Mouse (Mus musculus) kidney, adult 2 months (tissue): ENCODE measurements around the gene Snx29. TPM values are rescaled to one million over a fixed set of nuclear protein-coding genes. Genes with fewer than 3 reads are reported as not detected.
"Not testable (repeated sequence)": the region's sequence is repeated elsewhere in the genome, so short reads cannot be mapped to it uniquely, and the experiment has no call there.

Experiments used
- DNase-seq: peaks from one replicate; pipeline ENCODE4 v3.0.0; 2021
- H3K27ac ChIP-seq: fragments of 200-500 bp; 2 replicates; pipeline ENCODE4 v1.5.1; 2012; ENCODE audit warnings: low read depth, low read length, control low read depth, inconsistent platforms; ENCODE audit not compliant: insufficient read depth
- H3K27me3 ChIP-seq: fragments of 200-500 bp; replicated peaks from 2 replicates; pipeline ENCODE4 v1.6.1; 2012; ENCODE audit warnings: mild to moderate bottlenecking, moderate library complexity, low read length, inconsistent platforms; ENCODE audit not compliant: control insufficient read depth, insufficient read depth
- H3K36me3 ChIP-seq: fragments of 200-500 bp; 2 replicates; pipeline ENCODE4 v1.6.1; 2012; ENCODE audit warnings: mild to moderate bottlenecking, moderate library complexity, low read length, inconsistent platforms; ENCODE audit not compliant: control insufficient read depth, insufficient read depth
- H3K4me1 ChIP-seq: fragments of 200-500 bp; 2 replicates; pipeline ENCODE4 v1.6.1; 2011; ENCODE audit warnings: low read length; ENCODE audit not compliant: control insufficient read depth, insufficient read depth
- H3K4me3 ChIP-seq: fragments of 200-500 bp; 2 replicates; pipeline ENCODE4 v1.5.1; 2011; ENCODE audit warnings: mild to moderate bottlenecking, low read depth, low read length, control low read depth; ENCODE audit not compliant: insufficient read depth
- CTCF ChIP-seq: fragments of 200-500 bp; conservative IDR thresholded peaks from 2 replicates; pipeline ENCODE4 v1.5.1; 2011; ENCODE audit warnings: low read depth, mild to moderate bottlenecking, control low read depth, low read length, moderate library complexity, mixed read lengths; ENCODE audit not compliant: insufficient read depth, insufficient read length
- POLR2A ChIP-seq: fragments of 200-500 bp; IDR thresholded peaks from one replicate; pipeline ENCODE4 v1.6.1; 2011; ENCODE audit warnings: low read depth, low read length, control low read depth
- WGBS: fragments of 180-500 bp; shearing (Covaris S2); methylation state at CpG from one replicate; pipeline ENCODE4 v1.1.7; 2018; 5-methylcytosine and 5-hydroxymethylcytosine counted together
- polyA plus RNA-seq: library from polyadenylated mRNA; depleted of rRNA; stranded (reverse); fragments of >200 nt; gene quantifications from 2 replicates; pipeline ENCODE4 v1.2.3, GENCODE M21; 2012

Snx29 gene
- polyA plus RNA-seq, 1 experiment, result 64.8 TPM

DNA sequence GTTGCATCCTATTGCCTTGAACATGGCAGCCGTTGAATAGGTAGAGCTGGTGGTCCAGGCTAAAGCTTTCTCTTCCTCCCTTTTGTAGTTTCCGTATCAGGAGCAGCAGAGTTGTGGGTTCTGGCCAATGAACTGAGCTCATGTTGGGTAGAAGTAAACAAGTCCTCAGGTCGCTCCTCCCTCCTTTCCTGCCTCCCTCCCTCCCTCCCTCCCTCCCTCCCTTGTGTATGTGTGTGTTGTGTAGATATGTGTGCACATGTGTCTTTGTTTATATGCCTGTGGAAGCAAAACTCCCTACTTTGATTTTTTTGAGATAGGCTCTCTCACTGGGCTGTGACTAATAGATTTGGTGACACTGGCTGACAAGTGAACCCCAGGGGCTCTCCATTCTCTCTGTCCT is 251.8 kb downstream of the Snx29 start:
- WGBS, result 81% methylated on average over 3 of the region's 3 CpGs

DNA sequence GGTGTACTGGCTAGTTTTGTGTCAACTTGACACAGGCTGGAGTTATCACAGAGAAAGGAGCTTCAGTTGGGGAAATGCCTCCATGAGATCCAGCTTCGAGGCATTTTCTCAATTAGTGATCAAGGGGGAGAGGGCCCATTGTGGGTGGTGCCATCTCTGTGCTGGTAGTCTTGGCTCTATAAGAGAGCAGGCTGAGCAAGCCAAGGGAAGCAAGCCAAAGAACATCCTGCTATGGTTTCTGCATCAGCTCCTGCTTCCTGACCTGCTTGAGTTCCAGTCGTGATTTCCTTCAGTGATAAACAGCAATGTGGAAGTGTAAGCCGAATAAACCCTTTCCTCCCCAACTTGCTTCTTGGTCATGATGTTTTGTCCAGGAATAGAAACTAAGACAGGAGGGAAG is 253.0 kb downstream of the Snx29 start:
- not testable (repeated sequence) for H3K27me3 ChIP-seq, DNase-seq, H3K36me3 ChIP-seq, H3K4me3 ChIP-seq, H3K27ac ChIP-seq
- 27% methylated on average over 3 of the region's 3 CpGs for WGBS
- peaks cover 26% of the 10 kb centered on the region for H3K4me1 ChIP-seq

More for the DNA sequence above, 251.8 kb downstream of the Snx29 start:
- DNase-seq, result no peak
- Histone ChIP-seq H3K27ac (no peak overlapping the region), H3K4me3 (no peak overlapping the region), H3K4me1 (peaks cover 26% of the 10 kb centered on the region), H3K27me3 (no peaks in the 10 kb centered on the region), H3K36me3 (no peaks in the 10 kb centered on the region; the same call in 1 of the 2 replicates)
- TF ChIP-seq POLR2A, result no peak
- TF ChIP-seq CTCF, result no peak

DNA sequence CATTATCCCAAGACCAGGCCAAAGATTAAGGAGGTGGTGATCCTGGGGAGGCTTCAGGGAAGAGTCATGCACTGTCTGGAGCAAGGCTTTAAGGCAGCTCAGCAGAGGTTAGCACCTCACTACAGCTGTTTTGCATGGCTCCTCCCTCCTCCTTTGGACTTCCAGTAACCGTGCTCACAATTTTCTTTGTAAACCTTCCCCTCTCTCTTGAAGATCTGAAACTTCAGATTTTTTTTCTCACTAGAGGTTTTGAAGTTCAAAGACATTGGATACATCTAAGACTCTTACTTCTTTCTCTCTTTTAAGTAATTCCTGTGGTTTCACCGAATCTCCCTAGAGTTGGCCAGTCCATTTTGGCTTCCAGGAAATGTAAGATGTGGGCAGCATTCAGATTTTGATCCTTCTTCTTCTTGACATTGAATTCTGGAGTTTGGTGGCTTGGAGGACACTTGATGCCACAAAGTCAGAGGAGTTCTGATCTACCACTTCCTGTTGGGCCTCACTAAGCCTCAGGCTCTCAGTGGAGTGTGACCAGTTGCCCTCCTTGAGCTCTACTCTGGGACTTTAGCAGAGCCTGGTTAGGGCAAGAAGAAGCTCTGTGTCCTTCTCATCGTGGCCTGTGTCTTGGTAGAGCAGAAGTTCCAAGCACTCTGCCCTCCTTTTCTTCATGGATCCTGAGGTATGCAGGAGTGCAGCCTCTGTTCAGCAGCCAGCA is 255.0 kb downstream of the Snx29 start:
- Histone ChIP-seq H3K27me3 (no peaks in the 10 kb centered on the region), H3K4me3 (no peak overlapping the region), H3K27ac (no peak overlapping the region), H3K36me3 (no peaks in the 10 kb centered on the region; the same call in 1 of the 2 replicates), H3K4me1 (peaks cover 26% of the 10 kb centered on the region)
- no peak for DNase-seq
- 58% methylated on average over 3 of the region's 3 CpGs for WGBS
- TF ChIP-seq POLR2A, result no peak
- no peak for TF ChIP-seq CTCF

DNA sequence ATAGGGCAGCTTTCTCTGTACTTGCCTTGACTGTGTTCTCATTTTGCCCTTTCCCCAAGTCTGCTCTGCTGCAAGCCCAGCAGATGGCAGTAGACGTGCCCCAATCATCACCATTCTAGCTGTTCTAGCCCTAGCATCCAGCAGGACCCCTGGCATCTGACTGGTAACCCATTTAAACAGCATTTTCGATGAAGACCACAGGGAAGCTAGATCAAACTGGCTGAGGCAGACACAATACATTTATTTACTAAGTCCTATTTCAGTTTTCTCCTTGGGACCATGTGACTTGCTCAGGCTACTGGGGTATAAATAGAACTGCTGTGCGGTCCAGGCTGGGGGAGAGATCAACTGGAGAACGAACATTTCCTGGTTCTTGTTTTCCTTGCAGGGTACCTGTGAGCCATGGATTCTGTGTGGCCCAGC is 257.0 kb downstream of the Snx29 start:
- H3K4me1 ChIP-seq, result peaks cover 26% of the 10 kb centered on the region
- H3K27me3 ChIP-seq, result no peaks in the 10 kb centered on the region
- 24% methylated on average over 4 of the region's 4 CpGs for WGBS
- H3K27ac ChIP-seq, result no peak overlapping the region
- H3K36me3 ChIP-seq, result no peaks in the 10 kb centered on the region; the same call in 1 of the 2 replicates
- peak; percentile 41 for DNase-seq
- TF ChIP-seq POLR2A, result no peak
- peak; percentile 81 for TF ChIP-seq CTCF
- no peak overlapping the region for H3K4me3 ChIP-seq

DNA sequence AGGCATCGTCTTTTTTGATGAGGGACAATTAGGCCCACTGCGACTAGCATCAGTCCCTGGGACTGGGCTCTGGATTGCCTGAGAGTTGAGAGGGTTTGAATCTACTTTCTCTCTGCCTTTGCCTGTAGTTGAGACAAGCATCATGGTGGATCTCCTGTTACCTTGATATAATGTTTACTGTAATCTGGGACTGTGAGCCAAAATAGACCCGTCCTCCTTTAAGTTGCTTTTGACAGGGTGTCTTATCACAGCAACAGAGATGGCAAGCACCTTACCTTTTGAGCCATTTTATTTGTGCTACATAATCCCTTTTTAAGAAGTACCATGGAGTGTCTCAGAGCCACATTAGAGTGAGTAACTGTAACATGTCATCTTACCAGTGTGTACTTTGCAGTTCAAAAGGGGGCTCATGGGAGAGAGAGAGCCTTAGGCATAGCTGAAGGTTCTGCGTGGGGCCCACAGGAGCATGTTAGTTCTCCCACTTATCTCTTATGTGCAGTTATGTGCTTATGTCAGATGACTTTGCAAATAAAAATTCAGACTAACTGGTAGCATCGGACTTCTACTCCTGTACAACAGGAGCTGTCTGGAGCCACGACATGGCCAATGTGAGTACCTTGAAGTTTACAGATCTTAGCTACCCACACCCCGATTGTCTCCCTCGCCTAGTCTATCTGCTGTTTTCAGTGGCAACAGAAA is 261.4 kb downstream of the Snx29 start:
- H3K36me3 ChIP-seq, result no peaks in the 10 kb centered on the region
- WGBS, result 92% methylated on average over 8 of the region's 8 CpGs
- TF ChIP-seq CTCF (no peak), POLR2A (no peak)
- no peaks in the 10 kb centered on the region for H3K27me3 ChIP-seq
- no peak overlapping the region for H3K27ac ChIP-seq
- peaks cover 3% of the 10 kb centered on the region; the same call in 1 of the 2 replicates for H3K4me1 ChIP-seq
- H3K4me3 ChIP-seq, result no peak overlapping the region
- DNase-seq, result no peak

DNA sequence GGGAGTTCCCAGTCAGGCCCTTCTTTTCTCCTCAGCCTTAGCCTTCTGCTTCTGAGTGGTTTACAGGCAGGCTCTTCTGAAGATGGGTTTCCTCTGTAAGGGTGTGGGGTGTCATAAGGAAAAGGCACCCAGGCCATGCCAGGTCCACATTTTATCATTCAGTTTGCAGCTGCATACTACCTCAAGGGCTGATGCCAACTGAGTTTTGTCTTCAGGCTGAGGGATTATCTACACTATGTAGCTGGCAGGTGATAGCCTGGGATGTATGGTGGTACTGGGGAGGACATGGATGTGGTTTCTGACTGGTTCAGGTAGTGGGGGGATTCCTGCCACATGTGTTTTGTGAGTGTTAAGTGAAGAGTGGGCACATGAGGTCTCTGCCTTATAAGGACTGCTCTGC is 266.0 kb downstream of the Snx29 start:
- no peaks in the 10 kb centered on the region; the same call in 1 of the 2 replicates for H3K36me3 ChIP-seq
- TF ChIP-seq CTCF (no peak), POLR2A (no peak)
- H3K4me3 ChIP-seq, result no peak overlapping the region
- H3K4me1 ChIP-seq, result peaks cover 12% of the 10 kb centered on the region; the same call in 1 of the 2 replicates
- H3K27me3 ChIP-seq, result no peaks in the 10 kb centered on the region
- DNase-seq, result no peak
- H3K27ac ChIP-seq, result no peak overlapping the region

DNA sequence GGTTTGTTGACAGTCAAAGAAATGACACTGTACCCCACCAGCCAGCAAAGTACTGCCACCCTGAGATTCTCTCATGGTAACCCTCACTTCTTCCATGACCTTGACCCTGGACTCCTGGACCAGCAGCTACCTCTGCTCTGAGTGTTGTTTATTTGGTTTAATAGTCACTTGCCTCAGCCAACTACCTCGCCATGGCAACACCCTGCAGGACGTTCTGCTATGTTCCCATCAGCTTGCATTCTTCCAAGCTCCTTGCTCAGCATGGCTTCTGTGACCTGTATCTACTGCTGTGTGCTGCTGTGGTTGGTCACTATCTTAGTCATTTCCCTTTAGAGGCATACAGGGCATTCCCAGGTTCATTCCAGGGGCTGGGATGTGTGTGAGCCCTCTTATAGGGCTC is 266.6 kb downstream of the Snx29 start:
- Histone ChIP-seq H3K27ac (no peak overlapping the region; the same call in 1 of the 2 replicates), H3K27me3 (no peaks in the 10 kb centered on the region), H3K4me3 (no peak overlapping the region), H3K4me1 (peaks cover 12% of the 10 kb centered on the region; the same call in 1 of the 2 replicates), H3K36me3 (no peaks in the 10 kb centered on the region; the same call in 1 of the 2 replicates)
- no peak for TF ChIP-seq CTCF
- TF ChIP-seq POLR2A, result no peak
- peak; percentile 36 for DNase-seq
- 24% methylated on average over 2 of the region's 2 CpGs for WGBS
